Mouse (Mus musculus): ENCODE data around the gene Zfp592. TPM values are rescaled to one million over a fixed set of nuclear protein-coding genes. Genes with fewer than 3 reads are reported as not detected.

The Zfp592 gene
- total RNA-seq, 2 experiments from 2014 or later, result 25.4 to 26.0 TPM

Other genes with a start within 250 kb of the Zfp592 start
- 10 to 100 TPM; 26.3 TPM for gene Iqgap1, start 167.7 kb upstream of the Zfp592 start, total RNA-seq (2021)
- gene Zscan2, start 132.8 kb upstream of the Zfp592 start, total RNA-seq (2021), result 10 to 100 TPM; 12.2 to 13.0 TPM
- 10 to 100 TPM; 24.6 to 30.3 TPM for gene Wdr73, start 92.4 kb upstream of the Zfp592 start, total RNA-seq (2021)
- gene Nmb, start 88.6 kb upstream of the Zfp592 start, total RNA-seq (2021), result 10 to 100 TPM in 1 of 2 experiments, 1 to 10 TPM in 1; 9.6 to 11.8 TPM
- gene Sec11a, start 45.9 kb upstream of the Zfp592 start, total RNA-seq (2021), result 10 to 100 TPM; 58.7 to 66.9 TPM
- 1 to 10 TPM in 1 of 2 experiments, under 1 TPM in 1; 0.86 to 1.4 TPM for gene Alpk3, start 63.9 kb downstream of the Zfp592 start, total RNA-seq (2021)
- not detected for gene Slc28a1, start 121.1 kb downstream of the Zfp592 start, total RNA-seq (2021)
- gene Pde8a, start 219.9 kb downstream of the Zfp592 start, total RNA-seq (2021), result 1 to 10 TPM; 2.7 to 3.1 TPM

Data from layer of hippocampus, postnatal 14 days (tissue).